ENCODE assay signal across 13 mouse cellular contexts in genomic region chr13:55527834-55528772, GRCm38 (mm10). TPM values are rescaled to one million over a fixed set of nuclear protein-coding genes. Genes with fewer than 3 reads are reported as not detected.
DNase-seq lines count a peak whose midpoint lies in the region; ATAC-seq and TF ChIP-seq lines count a peak whose summit lies in the region.
"Had no signal": no experiment of that assay in that cellular context is flagged by ENCODE, and none has a peak within 500 bp of the region (broad histone marks: within the 10 kb centered on the region; RNA-seq: fewer than 3 reads in every experiment).

No protein-coding gene starts in this region.

- peaks cover 26% of the 10 kb centered on the region for H3K36me3 ChIP-seq in liver, postnatal 0 days (replicated peaks; ENCODE audit: insufficient read depth, low read length)

- WGBS in lung, adult 2 months: 59% methylated on average over 18 of the region's 18 CpGs
- WGBS in liver, postnatal 0 days (ENCODE audit: insufficient replicate concordance): 29% methylated on average over 18 of the region's 18 CpGs

- TF ChIP-seq CTCF in lung, adult 2 months (IDR thresholded peaks at IDR 0.05; ENCODE audit: insufficient read depth, low read length): no peak
- TF ChIP-seq CTCF in liver, postnatal 0 days (IDR thresholded peaks at IDR 0.05; ENCODE audit: low read depth): no peak

- peak; percentile 77 for TF ChIP-seq EP300 in liver, postnatal 0 days (IDR thresholded peaks at IDR 0.05; ENCODE audit: low read depth)

- no peaks in the 10 kb centered on the region for H3K27me3 ChIP-seq in liver, postnatal 0 days (ENCODE audit: insufficient read depth, low read length)
- H3K27me3 ChIP-seq: hindbrain, embryonic 15.5 days; limb, embryonic 13.5 days had no signal

- peak overlapping the region; percentile 39 for H3K4me3 ChIP-seq in lung, adult 2 months (replicated peaks; ENCODE audit: extremely low read depth, low read depth, low read length)
- peak overlapping the region; percentile 54 for H3K4me3 ChIP-seq in liver, postnatal 0 days (ENCODE audit: low read depth, low read length)
- H3K4me3 ChIP-seq: hindbrain, embryonic 15.5 days; limb, embryonic 13.5 days; myocyte had no signal

- peak; percentile 47 for ATAC-seq in liver, postnatal 0 days

- H3K9ac ChIP-seq in liver, postnatal 0 days (replicated peaks): peak overlapping the region; percentile 45
- H3K9ac ChIP-seq: hindbrain, embryonic 15.5 days; limb, embryonic 13.5 days had no signal

- H3K27ac ChIP-seq in liver, postnatal 0 days (ENCODE audit: low read depth): peak overlapping the region; percentile 93
- H3K27ac ChIP-seq: hindbrain, embryonic 15.5 days; limb, embryonic 13.5 days had no signal

- H3K4me1 ChIP-seq in lung, adult 2 months (ENCODE audit: control insufficient read depth, insufficient read depth, low read length): no peaks in the 10 kb centered on the region
- peaks cover 26% of the 10 kb centered on the region for H3K4me1 ChIP-seq in liver, postnatal 0 days (ENCODE audit: insufficient read depth)
- H3K4me1 ChIP-seq: hindbrain, embryonic 15.5 days; limb, embryonic 13.5 days had no signal

- TF ChIP-seq POLR2A in lung, adult 2 months (IDR thresholded peaks at IDR 0.05; ENCODE audit: borderline replicate concordance, extremely low read depth, low read depth, low read length): no peak

- no peaks in the 10 kb centered on the region for H3K9me3 ChIP-seq in liver, postnatal 0 days (ENCODE audit: low read length)
- H3K9me3 ChIP-seq: hindbrain, embryonic 15.5 days; limb, embryonic 13.5 days had no signal

- DNase-seq in lung, adult 2 months: no peak
- DNase-seq in lung, postnatal 10 days: no peak
- DNase-seq in c-Kit-positive CD71-positive TER-119-positive erythroid progenitor cells, embryonic 14.5 days (ENCODE audit: low spot score): peak; percentile 41
- peak; percentile 54 for DNase-seq in liver, postnatal 0 days
- peak; percentile 65 to 81 for DNase-seq in spleen, postnatal 4 days (ENCODE audit: low spot score in 2 of 2)
- no peak for DNase-seq in embryo, embryonic 11 days
- no peak for DNase-seq in kidney, postnatal 36 days
- DNase-seq in layer of hippocampus, adult 11-12 months (ENCODE audit: low spot score): no peak
- DNase-seq: adrenal gland, postnatal 14 days; gastrocnemius, postnatal 10 days had no signal

- peak overlapping the region; percentile 54 for H3K4me2 ChIP-seq in liver, postnatal 0 days (ENCODE audit: low read depth, low read length)
- H3K4me2 ChIP-seq: hindbrain, embryonic 15.5 days; limb, embryonic 13.5 days had no signal

RNA-seq across cellular contexts. Expression of gene Dok3, which starts 1.0 kb away (rescaled TPM):
- polyA plus RNA-seq in lung, adult 2 months (2012; rRNA removed): 39.8 TPM in 2 replicates
- polyA plus RNA-seq in liver, postnatal 0 days (2015; fragmentation: Nextera tagmentation; extraction: Ambion mirVana): 18.1 and 20.2 TPM in 2 replicates

RNA-seq across cellular contexts. Expression of gene Ddx41, which starts 8.4 kb away (rescaled TPM):
- 58.0 and 61.1 TPM in 2 replicates for polyA plus RNA-seq in lung, adult 2 months (2012; rRNA removed)
- 17.0 and 17.2 TPM in 2 replicates for polyA plus RNA-seq in liver, postnatal 0 days (2015; fragmentation: Nextera tagmentation; extraction: Ambion mirVana)

RNA-seq across cellular contexts. Expression of gene Pdlim7, which starts 14.6 kb away (rescaled TPM):
- 72.1 and 80.5 TPM in 2 replicates for polyA plus RNA-seq in lung, adult 2 months (2012; rRNA removed)
- polyA plus RNA-seq in liver, postnatal 0 days (2015; fragmentation: Nextera tagmentation; extraction: Ambion mirVana): 15.9 and 17.0 TPM in 2 replicates

RNA-seq across cellular contexts. Expression of gene Dbn1, which starts 40.2 kb away (rescaled TPM):
- polyA plus RNA-seq in lung, adult 2 months (2012; rRNA removed): 20.6 and 21.6 TPM in 2 replicates
- polyA plus RNA-seq in liver, postnatal 0 days (2015; fragmentation: Nextera tagmentation; extraction: Ambion mirVana): 4.1 and 4.2 TPM in 2 replicates

RNA-seq across cellular contexts. Expression of gene Fam193b, which starts 42.8 kb away (rescaled TPM):
- 142 and 151 TPM in 2 replicates for polyA plus RNA-seq in lung, adult 2 months (2012; rRNA removed)
- 5.0 and 5.3 TPM in 2 replicates for polyA plus RNA-seq in liver, postnatal 0 days (2015; fragmentation: Nextera tagmentation; extraction: Ambion mirVana)

Comparison
In these comparisons a context has a peak if more than half of its experiments do, and no peak if none do; other contexts are left out.
1. DNase-seq: peak in c-Kit-positive CD71-positive TER-119-positive erythroid progenitor cells, embryonic 14.5 days (single experiment), liver, postnatal 0 days (single experiment) and spleen, postnatal 4 days (2 of 2); none in lung, adult 2 months (single experiment), lung, postnatal 10 days (single experiment), embryo, embryonic 11 days (single experiment), kidney, postnatal 36 days (0 of 2) and layer of hippocampus, adult 11-12 months (single experiment).